Mouse (Mus musculus) testis, adult 2 months (tissue): ENCODE data around the gene Hmox2.

Experiments used
- CTCF ChIP-seq: fragments of 200-500 bp; IDR thresholded peaks from 2 replicates; pipeline ENCODE4 v1.5.1; 2012; ENCODE audit warnings: low read depth, mild to moderate bottlenecking, inconsistent platforms, low read length, moderate library complexity; ENCODE audit not compliant: control insufficient read depth, insufficient read depth, insufficient replicate concordance
- POLR2A ChIP-seq: fragments of 200-500 bp; IDR thresholded peaks from 2 replicates; pipeline ENCODE4 v1.6.1; 2012; ENCODE audit warnings: low read depth, mild to moderate bottlenecking, inconsistent platforms, low read length, moderate library complexity; ENCODE audit not compliant: control insufficient read depth

- TF ChIP-seq CTCF (no peak), POLR2A (no peak)
Observed at GRCm38 (mm10) chr16:4701211-4701610, 24.9 kb upstream of the Hmox2 start.
